Mouse (Mus musculus) inflammation-experienced regulatory T-cells (primary cell): ENCODE results near the gene Arrb1. TPM values are rescaled to one million over a fixed set of nuclear protein-coding genes. Genes with fewer than 3 reads are reported as not detected.

ENCODE experiments used
- polyA plus RNA-seq, 2 experiments: library from polyadenylated mRNA; unstranded; fragments of 100-300 nt; shearing (Covaris generic); gene quantifications; one replicate each; pipeline ENCODE4 v1.2.1; 2017

The Arrb1 gene
- 10 to 100 TPM; 12.5 to 15.5 TPM for polyA plus RNA-seq

DNA sequence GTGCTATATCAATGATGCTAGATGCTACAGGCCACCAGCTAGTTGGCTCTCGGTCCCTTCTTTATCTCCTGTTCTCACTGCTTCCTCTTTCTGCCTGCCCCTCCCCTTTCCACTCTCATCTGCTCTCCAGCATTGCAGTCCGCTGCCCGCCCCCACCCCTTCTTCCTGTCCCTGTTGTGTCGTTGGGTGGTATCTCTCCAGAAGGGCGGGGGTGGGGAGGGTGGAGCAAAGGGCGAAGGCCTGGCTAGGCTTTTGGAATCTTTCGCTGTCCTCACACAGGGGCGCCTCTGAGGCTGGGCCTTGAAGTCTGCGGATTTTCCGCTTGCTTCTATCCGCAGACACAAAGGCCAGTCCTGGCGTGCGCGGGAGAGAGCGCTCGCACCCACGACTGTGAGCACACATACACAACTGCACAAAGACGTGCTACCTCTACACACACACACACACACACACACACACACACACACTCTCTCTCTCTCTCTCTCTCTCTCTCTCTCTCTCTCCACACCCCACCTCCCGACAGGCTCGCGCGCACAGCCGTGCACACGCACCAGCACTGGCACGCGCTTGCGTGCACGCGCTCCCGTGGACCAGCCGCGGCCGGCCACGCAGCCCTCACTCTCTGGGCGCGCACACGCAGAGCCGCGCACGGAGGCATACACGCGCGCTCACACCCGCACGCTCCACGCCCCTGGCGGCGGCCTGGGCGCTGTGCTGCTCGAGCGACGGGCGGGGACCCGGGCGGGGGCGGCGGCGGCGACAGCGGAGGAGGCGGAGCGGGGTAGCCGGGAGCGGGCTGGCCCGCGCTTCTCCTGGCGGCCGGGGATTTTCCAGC lies at the start of gene Arrb1:
Gene Arrb1, plus strand, starts transcription at position 566 of the 835 bp plus-strand sequence.

DNA sequence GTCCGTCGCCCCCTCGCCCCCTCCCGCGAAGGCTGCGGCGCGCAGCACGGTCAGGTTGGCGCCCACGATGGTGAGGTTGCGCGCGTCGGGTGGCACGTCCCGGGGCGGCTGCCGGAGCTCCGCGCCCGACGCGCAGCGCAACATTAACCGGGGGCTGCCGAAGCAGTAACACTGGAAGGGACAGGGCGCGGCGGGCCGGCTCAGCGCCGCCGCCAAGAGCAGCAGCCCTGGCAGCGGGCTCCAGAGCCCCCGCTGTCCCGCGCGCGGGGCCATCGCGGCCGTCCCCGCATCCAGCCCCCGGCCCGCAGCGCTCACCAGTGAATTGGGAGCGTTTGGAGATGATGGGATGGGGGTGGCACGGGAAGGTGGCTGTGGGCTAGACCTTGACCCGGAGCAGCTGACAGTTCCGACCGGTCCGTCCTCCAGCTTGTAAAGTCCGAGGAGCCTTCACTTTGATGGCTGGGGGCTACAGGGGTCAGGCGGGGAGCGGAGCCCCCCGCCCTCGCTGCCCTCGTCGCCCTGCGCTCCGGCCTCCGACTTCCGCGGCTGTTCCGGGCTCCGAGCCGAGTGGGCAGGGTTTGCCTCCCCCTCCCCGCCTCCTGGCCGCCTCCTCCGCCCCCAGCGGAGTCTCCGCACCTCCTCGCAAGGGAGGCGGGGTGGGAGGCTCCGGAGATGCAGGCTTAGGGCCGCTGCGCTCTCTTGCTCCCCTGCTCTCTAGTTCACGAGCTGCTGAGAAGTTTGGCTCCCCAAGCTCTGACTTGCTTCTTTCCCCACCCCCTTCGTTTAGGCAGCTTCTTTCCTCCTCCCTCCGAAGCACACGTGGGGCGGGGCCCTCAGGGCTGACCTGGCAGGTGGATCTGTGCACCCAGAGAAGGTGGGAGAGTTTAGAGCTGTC lies 91.4 kb downstream of the Arrb1 start, which contains the start of gene Tpbgl:
Gene Tpbgl, minus strand, starts transcription at position 728 of the 895 bp plus-strand sequence.

Other genes with a start within 250 kb of the Arrb1 start
- gene Serpinh1, start 182.2 kb upstream of the Arrb1 start, polyA plus RNA-seq: 1 to 10 TPM in 1 of 2 experiments, under 1 TPM in 1; 0.17 to 2.2 TPM
- gene Gdpd5, start 154.1 kb upstream of the Arrb1 start, polyA plus RNA-seq: 10 to 100 TPM; 16.1 to 26.4 TPM
- 1 to 10 TPM; 4.2 to 4.3 TPM for gene Klhl35, start 69.5 kb upstream of the Arrb1 start, polyA plus RNA-seq
- gene Rps3, start 51.7 kb upstream of the Arrb1 start, polyA plus RNA-seq: 1,000 to 10,000 TPM; 1,139 to 1,228 TPM
- gene Tpbgl, start 91.6 kb downstream of the Arrb1 start, polyA plus RNA-seq: 1 to 10 TPM; 2.3 to 2.8 TPM
- not detected for gene Slco2b1, start 175.9 kb downstream of the Arrb1 start, polyA plus RNA-seq
- gene Olfr520, start 194.8 kb downstream of the Arrb1 start, polyA plus RNA-seq: not detected
- not detected for gene Olfr521, start 228.0 kb downstream of the Arrb1 start, polyA plus RNA-seq